Mouse (Mus musculus) lung, adult 2 months (tissue): Measurements from ENCODE around the gene Dnmbp.

Source experiments
- CTCF ChIP-seq: fragments of 200-500 bp; IDR thresholded peaks from 2 replicates; pipeline ENCODE4 v1.5.1; 2011; ENCODE audit warnings: mild to moderate bottlenecking, low read length, control low read depth; ENCODE audit not compliant: insufficient read depth
- POLR2A ChIP-seq: fragments of 200-500 bp; IDR thresholded peaks from 2 replicates; pipeline ENCODE4 v1.6.1; 2011; ENCODE audit warnings: low read depth, mild to moderate bottlenecking, control low read depth, low read length, borderline replicate concordance; ENCODE audit errors: extremely low read depth

- TF ChIP-seq CTCF: no peak
- TF ChIP-seq POLR2A: no peak
These were observed 55.1 kb downstream of the Dnmbp start for GRCm38 (mm10) chr19:43884668-43885498.
